Mouse (Mus musculus): ENCODE results near the gene Olfr749.

- TF ChIP-seq CTCF (IDR thresholded peaks at IDR 0.05; ENCODE audit: low read depth, low read length) (no peak), POLR2A (IDR thresholded peaks at IDR 0.05; ENCODE audit: extremely low read depth, insufficient read depth, low read length) (no peak)
Observed at GRCm38 (mm10) chr14:50784391-50785250, 39.7 kb upstream of the Olfr749 start.

Data from liver, adult 2 months (tissue).